Mouse (Mus musculus): ENCODE results near the gene Rasa2. TPM values are rescaled to one million over a fixed set of nuclear protein-coding genes. Genes with fewer than 3 reads are reported as not detected.
"Not testable (repeated sequence)": the region's sequence is repeated elsewhere in the genome, so short reads cannot be mapped to it uniquely, and the experiment has no call there.

Rasa2 gene
- total RNA-seq, 1 experiment, result 9.7 TPM

GRCm38 (mm10) chr9:96536895-96537614, 94.4 kb downstream of the Rasa2 start:
- DNase-seq (ENCODE audit: low read depth, low spot score), result no peak
- Histone ChIP-seq H3K27ac (ENCODE audit: insufficient read depth, low read depth, low read length, poor library complexity, severe bottlenecking) (no peak overlapping the region), H3K9ac (ENCODE audit: insufficient read depth, low read depth, low read length, poor library complexity, severe bottlenecking) (peak overlapping the region; percentile 77), H3K9me3 (ENCODE audit: control insufficient read depth, insufficient read depth, low read depth, low read length) (no peaks in the 10 kb centered on the region), H3K36me3 (ENCODE audit: control insufficient read depth, insufficient read depth, low read length, poor library complexity, severe bottlenecking) (peaks cover 2% of the 10 kb centered on the region; the same call in 1 of the 2 replicates), H3K4me1 (ENCODE audit: control insufficient read depth in 2 of 2, insufficient read depth in 2 of 2, low read length in 2 of 2, poor library complexity in 1 of 2) (peaks cover 0 to 3% of the 10 kb centered on the region in 2 experiments; a peak in 1 of 4 replicates), H3K4me3 (ENCODE audit: insufficient read depth in 1 of 2, low read depth in 1 of 2, low read length in 2 of 2, poor library complexity in 1 of 2, severe bottlenecking in 1 of 2) (peak overlapping the region; percentile 63 to 68)
- no peak for TF ChIP-seq CHD2 (IDR thresholded peaks at IDR 0.05; ENCODE audit: low read depth, low read length)
- TF ChIP-seq HCFC1 (IDR thresholded peaks at IDR 0.05; ENCODE audit: borderline replicate concordance, insufficient read depth, low read length), result 0 out of 2 replicates have a peak, but pooled peaks have one; percentile 19
- TF ChIP-seq MAFK (IDR thresholded peaks at IDR 0.05; ENCODE audit: insufficient read depth, low read depth, low read length), result no peak
- no peak for TF ChIP-seq ZNF384 (IDR thresholded peaks at IDR 0.05; ENCODE audit: low read depth, low read length)
- TF ChIP-seq ZC3H11A (IDR thresholded peaks at IDR 0.05; ENCODE audit: borderline replicate concordance, low read depth, low read length), result no peak
- in situ Hi-C loops (cut with MboI; ENCODE audit: low sequenced_read_pairs in 2 of 2, unreplicated experiment in 2 of 2), result no loop called here

GRCm38 (mm10) chr9:96536093-96536492, 95.3 kb downstream of the Rasa2 start:
- H3K9ac ChIP-seq (ENCODE audit: insufficient read depth, low read depth, low read length, poor library complexity, severe bottlenecking); H3K4me3 ChIP-seq (ENCODE audit: insufficient read depth in 1 of 2, low read depth in 1 of 2, low read length in 2 of 2, poor library complexity in 1 of 2, severe bottlenecking in 1 of 2); in situ Hi-C loops (cut with MboI; ENCODE audit: low sequenced_read_pairs in 2 of 2, unreplicated experiment in 2 of 2); H3K27ac ChIP-seq (ENCODE audit: insufficient read depth, low read depth, low read length, poor library complexity, severe bottlenecking); H3K9me3 ChIP-seq (ENCODE audit: control insufficient read depth, insufficient read depth, low read depth, low read length); H3K4me1 ChIP-seq (ENCODE audit: control insufficient read depth in 2 of 2, insufficient read depth in 2 of 2, low read length in 2 of 2, poor library complexity in 1 of 2); H3K36me3 ChIP-seq (ENCODE audit: control insufficient read depth, insufficient read depth, low read length, poor library complexity, severe bottlenecking); DNase-seq (ENCODE audit: low read depth, low spot score): not testable (repeated sequence)

- no peaks in the 10 kb centered on the region for H3K9me3 ChIP-seq (ENCODE audit: control insufficient read depth, insufficient read depth, low read depth, low read length)
- in situ Hi-C loops (cut with MboI; ENCODE audit: low sequenced_read_pairs in 2 of 2, unreplicated experiment in 2 of 2), result no loop called here
- no peak for DNase-seq (ENCODE audit: low read depth, low spot score)
- H3K9ac ChIP-seq (ENCODE audit: insufficient read depth, low read depth, low read length, poor library complexity, severe bottlenecking), result no peak overlapping the region
- no peak overlapping the region for H3K27ac ChIP-seq (ENCODE audit: insufficient read depth, low read depth, low read length, poor library complexity, severe bottlenecking)
- no peaks in the 10 kb centered on the region for H3K36me3 ChIP-seq (ENCODE audit: control insufficient read depth, insufficient read depth, low read length, poor library complexity, severe bottlenecking)
- H3K4me3 ChIP-seq (ENCODE audit: insufficient read depth in 1 of 2, low read depth in 1 of 2, low read length in 2 of 2, poor library complexity in 1 of 2, severe bottlenecking in 1 of 2), result no peak overlapping the region
- peaks cover 0 to 6% of the 10 kb centered on the region in 2 experiments; a peak in 1 of 4 replicates for H3K4me1 ChIP-seq (ENCODE audit: control insufficient read depth in 2 of 2, insufficient read depth in 2 of 2, low read length in 2 of 2, poor library complexity in 1 of 2)
- no peak for TF ChIP-seq MAFK (IDR thresholded peaks at IDR 0.05; ENCODE audit: insufficient read depth, low read depth, low read length)
- TF ChIP-seq ZNF384 (IDR thresholded peaks at IDR 0.05; ENCODE audit: low read depth, low read length), result no peak
- no peak for TF ChIP-seq CHD2 (IDR thresholded peaks at IDR 0.05; ENCODE audit: low read depth, low read length)
- no peak for TF ChIP-seq HCFC1 (IDR thresholded peaks at IDR 0.05; ENCODE audit: borderline replicate concordance, insufficient read depth, low read length)
- no peak for TF ChIP-seq ZC3H11A (IDR thresholded peaks at IDR 0.05; ENCODE audit: borderline replicate concordance, low read depth, low read length)
Measured at GRCm38 (mm10) chr9:96535431-96535830, 96.0 kb downstream of the Rasa2 start.

GRCm38 (mm10) chr9:96534256-96534655, 97.2 kb downstream of the Rasa2 start:
- Histone ChIP-seq H3K4me1 (ENCODE audit: control insufficient read depth in 2 of 2, insufficient read depth in 2 of 2, low read length in 2 of 2, poor library complexity in 1 of 2) (peaks cover 3 to 12% of the 10 kb centered on the region in 2 experiments; a peak in 3 of 4 replicates), H3K27ac (ENCODE audit: insufficient read depth, low read depth, low read length, poor library complexity, severe bottlenecking) (no peak overlapping the region), H3K9ac (ENCODE audit: insufficient read depth, low read depth, low read length, poor library complexity, severe bottlenecking) (no peak overlapping the region), H3K9me3 (ENCODE audit: control insufficient read depth, insufficient read depth, low read depth, low read length) (no peaks in the 10 kb centered on the region), H3K4me3 (ENCODE audit: insufficient read depth in 1 of 2, low read depth in 1 of 2, low read length in 2 of 2, poor library complexity in 1 of 2, severe bottlenecking in 1 of 2) (no peak overlapping the region), H3K36me3 (ENCODE audit: control insufficient read depth, insufficient read depth, low read length, poor library complexity, severe bottlenecking) (no peaks in the 10 kb centered on the region)
- in situ Hi-C loops (cut with MboI; ENCODE audit: low sequenced_read_pairs in 2 of 2, unreplicated experiment in 2 of 2), result no loop called here
- DNase-seq (ENCODE audit: low read depth, low spot score), result no peak
- TF ChIP-seq ZC3H11A (IDR thresholded peaks at IDR 0.05; ENCODE audit: borderline replicate concordance, low read depth, low read length) (no peak), CHD2 (IDR thresholded peaks at IDR 0.05; ENCODE audit: low read depth, low read length) (no peak), HCFC1 (IDR thresholded peaks at IDR 0.05; ENCODE audit: borderline replicate concordance, insufficient read depth, low read length) (no peak), ZNF384 (IDR thresholded peaks at IDR 0.05; ENCODE audit: low read depth, low read length) (no peak), MAFK (IDR thresholded peaks at IDR 0.05; ENCODE audit: insufficient read depth, low read depth, low read length) (no peak)

Measured in ES-E14 (cell line).